ENCODE assay signal across 15 mouse cellular contexts in the genomic region with DNA sequence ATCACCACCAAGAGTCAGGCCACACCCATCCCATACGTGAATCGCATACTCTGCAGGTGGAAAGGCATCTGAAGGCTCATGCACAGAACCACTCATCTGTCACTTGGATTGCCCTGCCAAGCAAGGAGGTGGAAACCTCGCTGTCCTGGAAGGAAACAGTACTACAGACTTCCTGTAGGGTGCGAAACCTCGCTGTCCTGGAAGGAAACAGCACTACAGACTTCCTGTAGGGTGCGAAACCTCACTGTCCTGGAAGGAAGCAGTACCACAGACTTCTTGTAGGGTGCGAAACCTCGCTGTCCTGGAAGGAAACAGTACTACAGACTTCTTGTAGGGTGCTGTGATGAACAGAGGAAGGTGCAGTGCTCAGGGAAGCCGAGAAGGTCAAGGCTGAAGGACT. TPM values are rescaled to one million over a fixed set of nuclear protein-coding genes. Genes with fewer than 3 reads are reported as not detected.
DNase-seq lines count a peak whose midpoint lies in the region; ATAC-seq and TF ChIP-seq lines count a peak whose summit lies in the region.
"Had no signal": no experiment of that assay in that cellular context is flagged by ENCODE, and none has a peak within 500 bp of the region (broad histone marks: within the 10 kb centered on the region; RNA-seq: fewer than 3 reads in every experiment).

No protein-coding gene starts in this region.

- H3K4me3 ChIP-seq in lung, postnatal 0 days (ENCODE audit: low read depth, low read length) = no peak overlapping the region
- H3K4me3 ChIP-seq in lung, adult 2 months (replicated peaks; ENCODE audit: extremely low read depth, low read depth, low read length) = no peak overlapping the region
- H3K4me3 ChIP-seq in MEL (ENCODE audit: control insufficient read depth in 1 of 2, insufficient read depth in 1 of 2, low read depth in 2 of 2, low read length in 2 of 2) = no peak overlapping the region
- H3K4me3 ChIP-seq: embryonic facial prominence, embryonic 12.5 days; heart, embryonic 13.5 days; liver, embryonic 12.5 days had no signal

- no peak for TF ChIP-seq RAD21 in MEL (IDR thresholded peaks at IDR 0.05; ENCODE audit: low read depth, low read length)

- ATAC-seq in lung, postnatal 0 days = no peak
- peak; percentile 65 for ATAC-seq in common myeloid progenitor, adult 5-6 weeks (replicated peaks; ENCODE audit: low read depth, poor library complexity, severe bottlenecking)
- ATAC-seq: liver, embryonic 12.5 days had no signal

- DNase-seq in lung, postnatal 0 days (ENCODE audit: low spot score) = no peak
- DNase-seq in lung, adult 2 months = no peak
- DNase-seq in MEL (ENCODE audit: low read depth, low spot score) = peak; percentile 16
- DNase-seq in naive thymus-derived CD4-positive, alpha-beta T cell, adult 2 months (ENCODE audit: low read depth) = peak; percentile 55
- no peak for DNase-seq in c-Kit-positive CD71-positive TER-119-positive erythroid progenitor cells, embryonic 14.5 days (ENCODE audit: low spot score)
- DNase-seq in adrenal gland, postnatal 14 days = no peak
- DNase-seq: heart, postnatal 4 days; kidney, postnatal 14 days; lung, postnatal 14 days; right cerebral cortex, postnatal 25 days had no signal

- H3K27ac ChIP-seq in lung, postnatal 0 days (ENCODE audit: low read length) = no peak overlapping the region
- H3K27ac ChIP-seq in MEL (ENCODE audit: control insufficient read depth, low read depth, low read length) = no peak overlapping the region
- H3K27ac ChIP-seq: embryonic facial prominence, embryonic 12.5 days; heart, embryonic 13.5 days; liver, embryonic 12.5 days had no signal

- peak; percentile 23 for TF ChIP-seq CTCF in lung, postnatal 0 days (IDR thresholded peaks at IDR 0.05)
- no peak for TF ChIP-seq CTCF in lung, adult 2 months (IDR thresholded peaks at IDR 0.05; ENCODE audit: insufficient read depth, low read length)
- TF ChIP-seq CTCF in MEL (IDR thresholded peaks at IDR 0.05 in 2 of 3, conservative IDR thresholded peaks at IDR 0.05 in 1 of 3; ENCODE audit: control insufficient read depth in 1 of 3, insufficient read depth in 1 of 3, low read depth in 2 of 3, low read length in 3 of 3, poor library complexity in 1 of 3, severe bottlenecking in 1 of 3) = no peak

- H3K79me2 ChIP-seq in MEL (ENCODE audit: control insufficient read depth, insufficient read depth, low read length, poor library complexity) = no peaks in the 10 kb centered on the region

- WGBS in lung, postnatal 0 days = 56% methylated on average over 9 of the region's 9 CpGs
- 46% methylated on average over 9 of the region's 9 CpGs for WGBS in lung, adult 2 months

- H3K9ac ChIP-seq in lung, postnatal 0 days (replicated peaks; ENCODE audit: low read depth) = no peak overlapping the region
- no peak overlapping the region for H3K9ac ChIP-seq in MEL (ENCODE audit: control insufficient read depth, low read depth, low read length, poor library complexity, severe bottlenecking)
- H3K9ac ChIP-seq: embryonic facial prominence, embryonic 12.5 days; heart, embryonic 13.5 days; liver, embryonic 12.5 days had no signal

- H3K4me2 ChIP-seq in lung, postnatal 0 days (replicated peaks; ENCODE audit: low read depth, low read length) = no peak overlapping the region
- H3K4me2 ChIP-seq: embryonic facial prominence, embryonic 12.5 days; heart, embryonic 13.5 days; liver, embryonic 12.5 days; midbrain, embryonic 11.5 days had no signal

- H3K27me3 ChIP-seq in lung, postnatal 0 days (replicated peaks; ENCODE audit: insufficient read depth, low read length) = no peaks in the 10 kb centered on the region
- peaks cover 4 to 5% of the 10 kb centered on the region in 2 experiments; a peak in 1 of 4 replicates for H3K27me3 ChIP-seq in MEL (ENCODE audit: control insufficient read depth in 1 of 2, insufficient read depth in 2 of 2, low read length in 2 of 2)
- H3K27me3 ChIP-seq: embryonic facial prominence, embryonic 12.5 days; heart, embryonic 13.5 days had no signal

- TF ChIP-seq POLR2A in lung, adult 2 months (IDR thresholded peaks at IDR 0.05; ENCODE audit: borderline replicate concordance, extremely low read depth, low read depth, low read length) = no peak
- no peak for TF ChIP-seq POLR2A in MEL (IDR thresholded peaks at IDR 0.05; ENCODE audit: control insufficient read depth in 1 of 2, insufficient read depth in 1 of 2, low read depth in 1 of 2, low read length in 2 of 2, poor library complexity in 1 of 2)

- no peaks in the 10 kb centered on the region for H3K36me3 ChIP-seq in lung, postnatal 0 days (ENCODE audit: insufficient read depth, low read length)
- no peaks in the 10 kb centered on the region for H3K36me3 ChIP-seq in MEL (ENCODE audit: control insufficient read depth in 1 of 2, insufficient read depth in 2 of 2, low read length in 2 of 2)
- H3K36me3 ChIP-seq: embryonic facial prominence, embryonic 12.5 days; heart, embryonic 13.5 days; liver, embryonic 12.5 days had no signal

- no peak for TF ChIP-seq EP300 in lung, postnatal 0 days (IDR thresholded peaks at IDR 0.05)
- TF ChIP-seq EP300 in MEL (IDR thresholded peaks at IDR 0.05; ENCODE audit: low read depth in 1 of 2, low read length in 2 of 2) = no peak

- no peaks in the 10 kb centered on the region for H3K9me3 ChIP-seq in lung, postnatal 0 days (ENCODE audit: low read length)
- no peaks in the 10 kb centered on the region for H3K9me3 ChIP-seq in MEL (replicated peaks; ENCODE audit: insufficient read depth, low read length)
- H3K9me3 ChIP-seq: embryonic facial prominence, embryonic 12.5 days; heart, embryonic 13.5 days; liver, embryonic 12.5 days had no signal

- H3K4me1 ChIP-seq in lung, postnatal 0 days (ENCODE audit: insufficient read depth, low read depth, low read length) = no peaks in the 10 kb centered on the region
- no peaks in the 10 kb centered on the region for H3K4me1 ChIP-seq in lung, adult 2 months (ENCODE audit: control insufficient read depth, insufficient read depth, low read length)
- no peaks in the 10 kb centered on the region for H3K4me1 ChIP-seq in MEL (ENCODE audit: control insufficient read depth in 1 of 2, insufficient read depth in 2 of 2, low read length in 2 of 2)
- H3K4me1 ChIP-seq: embryonic facial prominence, embryonic 12.5 days; heart, embryonic 13.5 days; liver, embryonic 12.5 days had no signal

TF ChIP-seq in MEL, 35 proteins besides CTCF, POLR2A, EP300 and RAD21:
- no peak for TF ChIP-seq MAZ (IDR thresholded peaks at IDR 0.05; ENCODE audit: low read depth, low read length)
- TF ChIP-seq ETS1 (IDR thresholded peaks at IDR 0.05; ENCODE audit: low read depth, low read length) = no peak
- TF ChIP-seq SMC3 (IDR thresholded peaks at IDR 0.05; ENCODE audit: low read depth, low read length) = no peak
- no peak for TF ChIP-seq USF2 (IDR thresholded peaks at IDR 0.05; ENCODE audit: borderline replicate concordance in 1 of 2, insufficient read depth in 1 of 2, low read depth in 1 of 2, low read length in 2 of 2)

RNA-seq across cellular contexts. Expression of a gene that starts 8.6 kb away (rescaled TPM):
- polyA plus RNA-seq in lung, postnatal 0 days (2015; fragmentation: Nextera tagmentation; extraction: Ambion mirVana) = 34.3 and 34.6 TPM in 2 replicates
- 14.5 and 19.0 TPM in 2 replicates for polyA plus RNA-seq in lung, adult 2 months (2012; rRNA removed)
- total RNA-seq in MEL (2012; rRNA removed) = 36.9 and 37.1 TPM in 2 replicates
- 10 to 100 TPM in 1 of 2 experiments, not detected in 1; 40.4 TPM for polyA plus RNA-seq in MEL (2012; ENCODE audit: insufficient read depth in 1 of 2, insufficient read length in 2 of 2, low read depth in 1 of 2, low replicate concordance in 2 of 2, missing spikeins in 1 of 2)
- total RNA-seq in common myeloid progenitor, adult 5-6 weeks (2017) = 36.6 and 48.2 TPM in 2 replicates
- 45.8 and 50.8 TPM in 2 replicates for total RNA-seq in adrenal gland, postnatal 14 days (2021)

RNA-seq across cellular contexts. Expression of a gene that starts 46.1 kb away (rescaled TPM):
- polyA plus RNA-seq in lung, postnatal 0 days (2015; fragmentation: Nextera tagmentation; extraction: Ambion mirVana) = 76.5 and 86.9 TPM in 2 replicates
- polyA plus RNA-seq in lung, adult 2 months (2012; rRNA removed) = 31.7 and 49.5 TPM in 2 replicates
- not detected in 2 replicates for total RNA-seq in MEL (2012; rRNA removed)
- polyA plus RNA-seq in MEL (2012; ENCODE audit: insufficient read depth in 1 of 2, insufficient read length in 2 of 2, low read depth in 1 of 2, low replicate concordance in 2 of 2, missing spikeins in 1 of 2) = not detected
- 18.6 and 27.3 TPM in 2 replicates for total RNA-seq in common myeloid progenitor, adult 5-6 weeks (2017)
- 370 and 447 TPM in 2 replicates for total RNA-seq in adrenal gland, postnatal 14 days (2021)

Comparison
In these comparisons a context has a peak if more than half of its experiments do, and no peak if none do; other contexts are left out.
1. DNase-seq: peak in MEL (single experiment) and naive thymus-derived CD4-positive, alpha-beta T cell, adult 2 months (single experiment); none in lung, postnatal 0 days (single experiment), lung, adult 2 months (single experiment), c-Kit-positive CD71-positive TER-119-positive erythroid progenitor cells, embryonic 14.5 days (single experiment) and adrenal gland, postnatal 14 days (single experiment).
2. RNA of a gene that starts 46.1 kb away (total RNA-seq): 370 to 447 TPM in adrenal gland, postnatal 14 days and 18.6 to 27.3 TPM in common myeloid progenitor, adult 5-6 weeks; not detected in MEL; every median in the first group is over 10 times any median in the second.